Mouse (Mus musculus) MEL (cell line): Measurements from ENCODE around the gene Usp42. TPM values are rescaled to one million over a fixed set of nuclear protein-coding genes. Genes with fewer than 3 reads are reported as not detected.

Experiments
- DNase-seq: peaks from one replicate; pipeline ENCODE4 v3.0.0; 2011; ENCODE audit warnings: low read depth, low spot score
- H3K27ac ChIP-seq: 2 replicates; pipeline ENCODE4 v1.5.1; 2012; ENCODE audit warnings: low read depth, mild to moderate bottlenecking, control low read depth, low read length, moderate library complexity; ENCODE audit not compliant: control insufficient read depth
- H3K27me3 ChIP-seq, 2 experiments: fragments of 150-350 bp in 1 of 2; sonication (generic) in 1 of 2; 2 replicates each; pipeline ENCODE4 v1.6.1; 2012; ENCODE audit warnings: low read length in 2 of 2, mild to moderate bottlenecking in 2 of 2, improper control_type of control experiment in 1 of 2, moderate library complexity in 1 of 2; ENCODE audit not compliant: insufficient read depth in 2 of 2, control insufficient read depth in 1 of 2
- H3K36me3 ChIP-seq, 2 experiments: 2 replicates each; pipeline ENCODE4 v1.6.1; 2012 to 2014; ENCODE audit warnings: low read length in 2 of 2, improper control_type of control experiment in 1 of 2, inconsistent platforms in 1 of 2, mild to moderate bottlenecking in 1 of 2; ENCODE audit not compliant: insufficient read depth in 2 of 2, control insufficient read depth in 1 of 2
- H3K4me1 ChIP-seq, 2 experiments: fragments of 150-350 bp in 1 of 2; sonication (generic) in 1 of 2; 2 replicates each; pipeline ENCODE4 v1.6.1; 2012; ENCODE audit warnings: low read length in 2 of 2, improper control_type of control experiment in 1 of 2, mild to moderate bottlenecking in 1 of 2; ENCODE audit not compliant: insufficient read depth in 2 of 2, control insufficient read depth in 1 of 2
- H3K4me3 ChIP-seq, 2 experiments: fragments of 150-350 bp in 1 of 2; sonication (generic) in 1 of 2; 2 replicates each; pipeline ENCODE4 v1.5.1; 2012; ENCODE audit warnings: low read depth in 2 of 2, low read length in 2 of 2, mild to moderate bottlenecking in 2 of 2, moderate library complexity in 2 of 2, control low read depth in 1 of 2, improper control_type of control experiment in 1 of 2; ENCODE audit not compliant: control insufficient read depth in 1 of 2, insufficient read depth in 1 of 2
- H3K79me2 ChIP-seq: 2 replicates; pipeline ENCODE4 v1.6.1; 2012; ENCODE audit warnings: mild to moderate bottlenecking, low read length, moderate library complexity; ENCODE audit not compliant: control insufficient read depth, poor library complexity, insufficient read depth
- H3K9ac ChIP-seq: 2 replicates; pipeline ENCODE4 v1.6.1; 2012; ENCODE audit warnings: low read depth, mild to moderate bottlenecking, control low read depth, low read length, moderate library complexity; ENCODE audit not compliant: control insufficient read depth, poor library complexity, severe bottlenecking
- H3K9me3 ChIP-seq: fragments of 150-350 bp; sonication (generic); replicated peaks from 2 replicates; pipeline ENCODE4 v1.6.1; 2012; ENCODE audit warnings: mild to moderate bottlenecking, low read length, improper control_type of control experiment, moderate library complexity; ENCODE audit not compliant: insufficient read depth
- BHLHE40 ChIP-seq: IDR thresholded peaks from 2 replicates; pipeline ENCODE4 v1.6.1; 2012; ENCODE audit warnings: low read depth, mild to moderate bottlenecking, inconsistent platforms, low read length, improper control_type of control experiment, borderline replicate concordance
- CHD2 ChIP-seq: IDR thresholded peaks from 2 replicates; pipeline ENCODE4 v1.6.1; 2011; ENCODE audit warnings: low read length, improper control_type of control experiment
- CTCF ChIP-seq, 3 experiments: IDR thresholded peaks in 2 of 3; conservative IDR thresholded peaks in 1 of 3; 2 replicates each; pipeline ENCODE4 v1.5.1; 2011 to 2012; ENCODE audit warnings: low read length in 3 of 3, low read depth in 2 of 3, mild to moderate bottlenecking in 2 of 3, improper control_type of control experiment in 1 of 3, inconsistent platforms in 1 of 3, mixed read lengths in 1 of 3, moderate library complexity in 1 of 3; ENCODE audit not compliant: control insufficient read depth in 1 of 3, insufficient read depth in 1 of 3, poor library complexity in 1 of 3, severe bottlenecking in 1 of 3
- E2F4 ChIP-seq: IDR thresholded peaks from 2 replicates; pipeline ENCODE4 v1.6.1; 2011; ENCODE audit warnings: low read depth, low read length, improper control_type of control experiment, borderline replicate concordance
- ELF1 ChIP-seq: IDR thresholded peaks from 2 replicates; pipeline ENCODE4 v1.6.1; 2014; ENCODE audit warnings: low read depth, mild to moderate bottlenecking, inconsistent platforms, low read length, improper control_type of control experiment, moderate library complexity
- EP300 ChIP-seq, 2 experiments: IDR thresholded peaks; 2 replicates each; pipeline ENCODE4 v1.6.1; 2011; ENCODE audit warnings: improper control_type of control experiment in 2 of 2, low read length in 2 of 2, low read depth in 1 of 2, mild to moderate bottlenecking in 1 of 2
- ETS1 ChIP-seq: IDR thresholded peaks from 2 replicates; pipeline ENCODE4 v1.6.1; 2012; ENCODE audit warnings: low read depth, mild to moderate bottlenecking, inconsistent platforms, low read length, improper control_type of control experiment, moderate library complexity
- GABPA ChIP-seq: IDR thresholded peaks from 2 replicates; pipeline ENCODE4 v1.6.1; 2012; ENCODE audit warnings: low read depth, mild to moderate bottlenecking, inconsistent platforms, low read length, improper control_type of control experiment, moderate library complexity
- GATA1 ChIP-seq: IDR thresholded peaks from 2 replicates; pipeline ENCODE4 v1.6.1; 2011; ENCODE audit warnings: low read depth, low read length, improper control_type of control experiment
- HCFC1 ChIP-seq: IDR thresholded peaks from 2 replicates; pipeline ENCODE4 v1.6.1; 2012; ENCODE audit warnings: low read depth, mild to moderate bottlenecking, inconsistent platforms, low read length, improper control_type of control experiment, moderate library complexity
- KAT2A ChIP-seq: conservative IDR thresholded peaks from 2 replicates; pipeline ENCODE4 v1.6.1; 2012; ENCODE audit warnings: low read depth, low read length, improper control_type of control experiment, inconsistent platforms
- MAZ ChIP-seq: IDR thresholded peaks from 2 replicates; pipeline ENCODE4 v1.6.1; 2012; ENCODE audit warnings: low read depth, mild to moderate bottlenecking, inconsistent platforms, low read length, improper control_type of control experiment
- MEF2A ChIP-seq: IDR thresholded peaks from 2 replicates; pipeline ENCODE4 v1.6.1; 2014; ENCODE audit warnings: low read depth, mild to moderate bottlenecking, inconsistent platforms, low read length, improper control_type of control experiment; ENCODE audit not compliant: poor library complexity, insufficient replicate concordance, severe bottlenecking; ENCODE audit errors: extremely low read depth
- MXI1 ChIP-seq: IDR thresholded peaks from 2 replicates; pipeline ENCODE4 v1.6.1; 2011; ENCODE audit warnings: mild to moderate bottlenecking, low read depth, low read length, improper control_type of control experiment
- MYC ChIP-seq: IDR thresholded peaks from 2 replicates; pipeline ENCODE4 v1.6.1; 2011; ENCODE audit warnings: low read depth, mild to moderate bottlenecking, low read length, improper control_type of control experiment, moderate library complexity
- NRF1 ChIP-seq: IDR thresholded peaks from 2 replicates; pipeline ENCODE4 v1.6.1; 2014; ENCODE audit warnings: low read depth, mild to moderate bottlenecking, inconsistent platforms, low read length, improper control_type of control experiment, moderate library complexity; ENCODE audit not compliant: poor library complexity, insufficient read depth, severe bottlenecking
- POLR2A ChIP-seq, 2 experiments: IDR thresholded peaks; 2 replicates each; pipeline ENCODE4 v1.6.1; 2011 to 2012; ENCODE audit warnings: low read length in 2 of 2, mild to moderate bottlenecking in 2 of 2, control low read depth in 1 of 2, improper control_type of control experiment in 1 of 2, low read depth in 1 of 2, moderate library complexity in 1 of 2; ENCODE audit not compliant: control insufficient read depth in 1 of 2, insufficient read depth in 1 of 2, poor library complexity in 1 of 2
- POLR2AphosphoS5 ChIP-seq: IDR thresholded peaks from 2 replicates; pipeline ENCODE4 v1.6.1; 2012; ENCODE audit warnings: low read depth, borderline replicate concordance, mild to moderate bottlenecking, inconsistent platforms, low read length, moderate library complexity, mixed read lengths
- RCOR1 ChIP-seq: IDR thresholded peaks from 2 replicates; pipeline ENCODE4 v1.6.1; 2012; ENCODE audit warnings: low read depth, mild to moderate bottlenecking, inconsistent platforms, low read length, improper control_type of control experiment
- SIN3A ChIP-seq: IDR thresholded peaks from 2 replicates; pipeline ENCODE4 v1.6.1; 2012; ENCODE audit warnings: low read length, improper control_type of control experiment, inconsistent platforms
- SMC3 ChIP-seq: IDR thresholded peaks from 2 replicates; pipeline ENCODE4 v1.6.1; 2011; ENCODE audit warnings: low read depth, low read length, improper control_type of control experiment
- TAL1 ChIP-seq: IDR thresholded peaks from 2 replicates; pipeline ENCODE4 v1.6.1; 2012; ENCODE audit warnings: mild to moderate bottlenecking, inconsistent platforms, low read length, moderate library complexity, mixed read lengths
- TCF12 ChIP-seq: IDR thresholded peaks from 2 replicates; pipeline ENCODE4 v1.6.1; 2014; ENCODE audit warnings: low read depth, mild to moderate bottlenecking, inconsistent platforms, low read length, improper control_type of control experiment, moderate library complexity
- UBTF ChIP-seq: IDR thresholded peaks from 2 replicates; pipeline ENCODE4 v1.6.1; 2012; ENCODE audit warnings: low read depth, mild to moderate bottlenecking, inconsistent platforms, low read length, improper control_type of control experiment, moderate library complexity, borderline replicate concordance; ENCODE audit not compliant: insufficient read depth
- USF1 ChIP-seq: IDR thresholded peaks from 2 replicates; pipeline ENCODE4 v1.6.1; 2014; ENCODE audit warnings: low read depth, mild to moderate bottlenecking, inconsistent platforms, low read length, improper control_type of control experiment, moderate library complexity
- ZC3H11A ChIP-seq: IDR thresholded peaks from 2 replicates; pipeline ENCODE4 v1.6.1; 2012; ENCODE audit warnings: low read depth, mild to moderate bottlenecking, inconsistent platforms, low read length, improper control_type of control experiment
- ZNF384 ChIP-seq: IDR thresholded peaks from 2 replicates; pipeline ENCODE4 v1.6.1; 2012; ENCODE audit warnings: low read depth, mild to moderate bottlenecking, inconsistent platforms, low read length, improper control_type of control experiment
- polyA plus RNA-seq, 2 experiments: library from polyadenylated mRNA; stranded (reverse) in 1 of 2; unstranded in 1 of 2; fragments of >175 nt in 1 of 2; fragments of >200 nt in 1 of 2; gene quantifications; 2 replicates each; pipeline versions ENCODE4 v1.2.1 to v1.2.4; 2012; ENCODE audit warnings: low replicate concordance in 2 of 2, low read depth in 1 of 2; ENCODE audit not compliant: insufficient read length in 2 of 2, insufficient read depth in 1 of 2, missing spikeins in 1 of 2
- total RNA-seq: library from RNA; depleted of rRNA; stranded (reverse); fragments of 300-350 nt; gene quantifications from 2 replicates; pipeline ENCODE4 v1.2.3, GENCODE M21; 2012

The Usp42 gene
- total and polyA plus RNA-seq, 3 experiments: 8.1 to 18.6 TPM; not detected in 1

DNA sequence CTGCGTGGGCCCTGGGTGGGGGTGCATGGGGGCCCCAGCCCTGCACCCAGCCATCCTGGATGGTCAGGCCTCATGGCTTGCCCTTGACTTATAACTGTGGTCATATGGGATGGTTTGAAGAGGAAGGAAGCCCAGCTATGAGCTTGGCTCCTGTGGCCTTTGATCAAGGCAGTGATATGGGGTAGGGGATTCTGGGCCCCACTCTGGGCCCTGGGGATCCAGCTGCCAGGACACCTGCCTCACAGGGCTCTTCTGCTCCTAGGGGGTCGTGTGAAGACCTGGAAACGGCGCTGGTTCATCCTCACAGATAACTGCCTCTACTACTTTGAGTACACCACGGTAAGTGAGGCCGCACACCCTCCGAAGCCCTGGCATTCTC lies 25.3 kb downstream of the Usp42 start:
- Histone ChIP-seq H3K9ac (no peak overlapping the region), H3K36me3 (peaks cover 3 to 9% of the 10 kb centered on the region in 2 experiments; a peak in 3 of 4 replicates), H3K4me1 (peaks cover 8 to 13% of the 10 kb centered on the region in 2 experiments), H3K27me3 (no peaks in the 10 kb centered on the region), H3K4me3 (no peak overlapping the region), H3K27ac (no peak overlapping the region), H3K79me2 (no peaks in the 10 kb centered on the region), H3K9me3 (no peaks in the 10 kb centered on the region)
- no peak for TF ChIP-seq RCOR1
- no peak for TF ChIP-seq CHD2
- no peak for TF ChIP-seq POLR2A (IDR thresholded peaks at IDR 0.05; ENCODE audit: control insufficient read depth in 1 of 2, insufficient read depth in 1 of 2, low read depth in 1 of 2, low read length in 2 of 2, poor library complexity in 1 of 2)
- TF ChIP-seq ZC3H11A: no peak
- TF ChIP-seq SMC3: no peak
- no peak for TF ChIP-seq USF1
- TF ChIP-seq MAZ: no peak
- no peak for TF ChIP-seq KAT2A
- TF ChIP-seq GATA1: no peak
- TF ChIP-seq GABPA: no peak
- no peak for TF ChIP-seq ELF1
- no peak for TF ChIP-seq NRF1
- no peak for TF ChIP-seq POLR2AphosphoS5
- no peak for TF ChIP-seq UBTF
- TF ChIP-seq BHLHE40: no peak
- TF ChIP-seq E2F4: no peak
- no peak for TF ChIP-seq CTCF (IDR thresholded peaks at IDR 0.05 in 2 of 3, conservative IDR thresholded peaks at IDR 0.05 in 1 of 3; ENCODE audit: control insufficient read depth in 1 of 3, insufficient read depth in 1 of 3, low read depth in 2 of 3, low read length in 3 of 3, poor library complexity in 1 of 3, severe bottlenecking in 1 of 3)
- no peak for TF ChIP-seq MYC
- TF ChIP-seq ZNF384: no peak
- TF ChIP-seq HCFC1: no peak
- no peak for DNase-seq

DNA sequence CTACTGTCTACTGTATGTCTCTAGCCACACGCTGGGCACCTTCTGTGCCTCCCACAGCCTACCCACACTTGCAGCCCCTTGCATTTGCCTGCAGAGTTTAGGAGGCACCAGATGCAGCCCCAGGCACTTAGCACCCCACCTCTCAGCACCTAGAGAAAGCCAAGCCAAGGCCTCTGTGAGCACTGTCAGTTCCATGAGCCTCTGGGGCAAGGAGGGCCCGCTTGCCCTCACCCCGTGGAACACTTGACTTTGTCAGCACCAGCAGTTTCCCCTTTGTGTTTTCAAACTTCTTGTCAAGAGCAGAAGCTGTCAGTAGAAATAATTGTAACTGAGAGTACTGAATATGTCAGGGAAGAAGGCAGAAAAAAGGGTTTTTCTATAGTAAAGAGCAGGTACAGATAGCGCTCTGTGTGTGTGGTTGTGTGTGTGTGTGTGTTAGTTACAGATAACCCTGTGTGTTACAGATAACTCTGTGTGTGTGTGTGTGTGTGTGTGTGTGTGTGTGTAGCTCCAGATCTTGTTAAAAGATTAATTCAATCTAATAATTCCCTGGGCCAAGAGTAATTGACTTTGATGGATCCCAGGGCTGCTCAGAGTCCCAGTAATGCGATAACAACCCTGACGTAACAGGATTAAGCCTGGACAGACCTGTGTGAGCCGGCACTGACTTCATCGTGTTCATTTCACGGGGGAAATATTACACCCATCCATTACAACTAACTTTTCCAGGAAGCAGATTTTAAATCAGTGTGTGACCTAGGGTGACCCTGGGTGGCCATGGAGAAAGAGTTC lies 25.9 kb downstream of the Usp42 start:
- Histone ChIP-seq H3K79me2 (no peaks in the 10 kb centered on the region), H3K27me3 (no peaks in the 10 kb centered on the region), H3K27ac (peak overlapping the region; percentile 34), H3K36me3 (peaks cover 3 to 9% of the 10 kb centered on the region in 2 experiments; a peak in 3 of 4 replicates), H3K9ac (no peak overlapping the region), H3K4me3 (no peak overlapping the region), H3K9me3 (no peaks in the 10 kb centered on the region), H3K4me1 (peaks cover 8 to 13% of the 10 kb centered on the region in 2 experiments)
- no peak for TF ChIP-seq CHD2
- TF ChIP-seq ETS1: peak; percentile 48
- peak; percentile 88 for TF ChIP-seq TCF12
- no peak for TF ChIP-seq POLR2AphosphoS5
- TF ChIP-seq MEF2A: no peak
- TF ChIP-seq UBTF: no peak
- TF ChIP-seq SMC3: no peak; the same call in 1 of the 2 replicates
- TF ChIP-seq SIN3A: 0 out of 2 replicates have a peak, but pooled peaks have one; percentile 39
- no peak for TF ChIP-seq MXI1
- TF ChIP-seq EP300 (IDR thresholded peaks at IDR 0.05; ENCODE audit: low read depth in 1 of 2, low read length in 2 of 2): peak; percentile 59 to 79
- TF ChIP-seq TAL1: no peak; the same call in 1 of the 2 replicates
- TF ChIP-seq RCOR1: peak; percentile 12; the same call in 1 of the 2 replicates
- TF ChIP-seq GATA1: peak; percentile 77
- DNase-seq: peak; percentile 29
